Mouse (Mus musculus): ENCODE results near the gene Ang2.

Ang2 gene

DNA sequence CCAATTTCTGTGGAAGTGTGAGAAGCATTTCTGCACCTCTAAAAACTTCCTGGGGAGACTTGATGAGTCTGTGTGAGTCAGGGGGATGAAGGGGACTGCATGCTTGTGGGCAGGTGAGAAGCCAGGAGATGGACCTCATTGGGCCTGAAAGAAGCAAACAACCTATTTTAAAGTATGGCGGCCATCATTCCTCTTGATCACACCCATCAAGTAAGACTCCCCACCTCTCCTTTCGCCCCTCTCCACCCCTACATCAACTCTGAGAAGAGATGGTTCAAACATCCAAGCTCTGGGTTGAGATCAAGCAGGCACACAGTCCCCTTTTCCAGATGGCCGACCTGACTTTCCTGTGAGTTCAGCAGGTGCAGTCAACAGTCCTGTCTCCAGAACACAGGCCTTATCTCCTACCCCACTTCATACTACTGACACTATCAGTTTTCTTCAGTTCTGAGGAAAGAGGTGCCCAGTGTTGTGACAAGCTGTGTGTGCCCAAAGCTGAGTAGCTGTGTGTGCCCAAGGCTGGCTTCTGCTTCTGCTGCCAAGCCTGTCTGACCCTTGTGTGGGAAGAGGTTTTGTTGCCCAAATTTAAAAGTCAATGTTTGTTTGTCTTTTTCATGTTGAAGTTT lies 48.6 kb downstream of the Ang2 start:
- DNase-seq = no peak

DNA sequence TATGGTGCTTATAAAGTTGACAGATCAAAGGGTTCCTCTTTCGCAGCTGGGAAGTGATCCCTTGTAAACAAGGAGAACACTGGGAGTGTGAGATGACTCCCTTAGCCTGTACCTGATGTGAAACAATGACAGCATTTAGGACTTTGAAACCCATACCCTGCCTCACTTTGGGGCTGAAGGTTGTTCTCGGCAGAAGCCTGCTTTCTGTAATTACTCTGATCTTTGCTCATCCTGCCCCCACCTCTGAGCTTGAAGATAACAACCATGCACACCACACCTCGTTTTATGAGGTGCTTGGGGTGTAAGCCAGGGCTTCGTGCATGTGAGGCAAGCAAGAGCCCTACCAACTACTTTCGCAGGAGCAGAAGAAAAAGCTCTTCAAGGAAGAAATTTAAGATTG lies 49.8 kb downstream of the Ang2 start:
- DNase-seq = no peak

DNA sequence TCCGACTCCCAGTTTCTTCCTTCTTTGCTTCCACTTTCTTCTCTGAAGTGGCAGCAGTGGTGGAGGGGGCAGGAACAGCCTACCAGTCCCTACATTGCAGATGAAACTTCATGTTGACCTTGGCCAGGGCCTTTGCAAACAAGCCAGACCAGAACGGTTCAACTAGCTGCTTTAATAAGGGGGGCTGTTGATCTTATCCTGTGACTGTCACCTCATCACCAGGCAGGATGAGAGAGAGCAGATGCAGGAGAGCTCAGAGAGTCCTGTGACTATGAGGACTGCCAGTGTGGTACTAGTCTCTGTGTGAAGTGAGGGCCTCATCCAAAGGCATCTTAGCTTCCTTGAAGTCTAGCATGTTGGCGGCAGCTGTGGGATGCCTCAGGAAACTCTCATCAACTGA lies 50.9 kb downstream of the Ang2 start:
- no peak for DNase-seq

DNA sequence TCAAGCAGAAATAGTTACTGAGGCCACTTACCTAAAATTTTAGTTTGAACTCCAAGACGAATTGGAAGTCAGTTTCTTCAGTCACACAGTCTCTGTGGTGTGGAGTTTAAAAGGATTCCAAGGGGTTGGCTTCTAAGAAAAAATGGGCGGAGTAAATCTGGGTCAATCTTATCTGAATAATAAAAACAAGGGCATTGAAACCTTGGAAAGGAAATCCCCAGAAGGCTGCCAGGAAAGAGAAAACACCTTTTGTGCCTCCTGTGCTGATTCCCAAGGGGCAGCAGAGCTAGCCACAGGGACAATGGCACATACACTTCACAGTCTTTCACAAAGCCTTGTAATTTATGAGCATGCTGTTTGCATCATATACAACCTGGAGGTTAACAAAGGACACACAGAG lies 52.3 kb downstream of the Ang2 start, which contains the start of gene Rnase1:
Rnase1 (minus strand) TSS at position 101 of the 400 bp plus-strand sequence.
- no peak for DNase-seq

DNA sequence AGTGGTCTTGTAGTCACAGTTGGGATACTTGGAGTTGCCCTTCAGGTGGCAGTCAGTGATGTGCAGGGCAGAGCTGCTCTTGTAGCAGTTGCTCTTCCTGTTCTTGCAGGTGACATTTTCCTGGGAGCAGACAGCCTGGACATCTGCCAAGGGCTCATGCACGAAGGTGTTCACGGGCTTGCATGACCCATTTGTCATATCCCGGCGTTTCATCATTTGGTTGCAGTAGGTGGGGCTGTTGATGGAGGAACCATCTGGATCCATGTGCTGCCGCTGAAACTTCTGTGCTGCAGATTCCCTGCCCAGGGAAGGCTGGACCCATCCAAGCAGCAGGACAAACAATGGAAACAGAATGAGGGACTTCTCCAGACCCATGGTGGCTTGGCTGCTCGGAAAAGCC lies 53.4 kb downstream of the Ang2 start:
- DNase-seq = no peak

Measured in kidney, adult 18-20 months (tissue).